ENCODE assay signal across 9 mouse cellular contexts in genomic region chr5:33723019-33723640, GRCm38 (mm10). TPM values are rescaled to one million over a fixed set of nuclear protein-coding genes. Genes with fewer than 3 reads are reported as not detected.
DNase-seq lines count a peak whose midpoint lies in the region; ATAC-seq and TF ChIP-seq lines count a peak whose summit lies in the region.
"Had no signal": no experiment of that assay in that cellular context is flagged by ENCODE, and none has a peak within 500 bp of the region (broad histone marks: within the 10 kb centered on the region; RNA-seq: fewer than 3 reads in every experiment).

No protein-coding gene starts in this region.

- peak overlapping the region; percentile 17; the same call in 1 of the 2 replicates for H3K4me3 ChIP-seq in thymus, adult 2 months (ENCODE audit: control insufficient read depth, insufficient read depth, low read length)
- H3K4me3 ChIP-seq in forebrain, embryonic 13.5 days: peak overlapping the region; percentile 62
- peak overlapping the region; percentile 78 for H3K4me3 ChIP-seq in kidney, postnatal 0 days (replicated peaks; ENCODE audit: low read depth, low read length)
- H3K4me3 ChIP-seq in midbrain, embryonic 12.5 days: peak overlapping the region; percentile 66

- H3K27ac ChIP-seq in thymus, adult 2 months (ENCODE audit: control insufficient read depth, insufficient read depth, low read length): no peak overlapping the region
- peak overlapping the region; percentile 91 for H3K27ac ChIP-seq in forebrain, embryonic 13.5 days
- H3K27ac ChIP-seq in kidney, postnatal 0 days: peak overlapping the region; percentile 80
- H3K27ac ChIP-seq in midbrain, embryonic 12.5 days (replicated peaks): peak overlapping the region; percentile 86

- H3K27me3 ChIP-seq in thymus, adult 2 months (ENCODE audit: control insufficient read depth, insufficient read depth, low read length): peaks cover 26% of the 10 kb centered on the region; the same call in 1 of the 2 replicates
- peaks cover 44% of the 10 kb centered on the region for H3K27me3 ChIP-seq in forebrain, embryonic 13.5 days
- H3K27me3 ChIP-seq in kidney, postnatal 0 days (ENCODE audit: insufficient read depth, low read length): no peaks in the 10 kb centered on the region
- peaks cover 78% of the 10 kb centered on the region for H3K27me3 ChIP-seq in midbrain, embryonic 12.5 days

- DNase-seq in thymus, adult 2 months: no peak
- no peak for DNase-seq in thymus, postnatal 14 days
- no peak for DNase-seq in kidney, postnatal 0 days (ENCODE audit: low spot score)
- no peak for DNase-seq in gastrocnemius, postnatal 36 days
- DNase-seq in left cerebral cortex, adult 9 months (ENCODE audit: low spot score in 2 of 2): no peak
- no peak for DNase-seq in left cerebral cortex, postnatal 4 days

- H3K4me1 ChIP-seq in thymus, adult 2 months (replicated peaks; ENCODE audit: control insufficient read depth, insufficient read depth, low read length): peaks cover 18% of the 10 kb centered on the region
- peaks cover 67% of the 10 kb centered on the region for H3K4me1 ChIP-seq in forebrain, embryonic 13.5 days
- peaks cover 28% of the 10 kb centered on the region for H3K4me1 ChIP-seq in kidney, postnatal 0 days (replicated peaks; ENCODE audit: insufficient read depth, low read length)
- H3K4me1 ChIP-seq in midbrain, embryonic 12.5 days: peaks cover 67% of the 10 kb centered on the region

- intact Hi-C loops in gastrocnemius, postnatal 36 days (cut with DNase I): no loop called here
- intact Hi-C loops in left cerebral cortex, postnatal 4 days (cut with DNase I): no loop called here

- TF ChIP-seq POLR2A in thymus, adult 2 months (IDR thresholded peaks at IDR 0.05; ENCODE audit: control insufficient read depth, extremely low read depth, insufficient read depth, low read length, poor library complexity): no peak

- peak overlapping the region; percentile 84 for H3K4me2 ChIP-seq in forebrain, embryonic 13.5 days
- H3K4me2 ChIP-seq in kidney, postnatal 0 days (ENCODE audit: low read length): peak overlapping the region; percentile 99
- H3K4me2 ChIP-seq in midbrain, embryonic 12.5 days (replicated peaks): peak overlapping the region; percentile 75

- peak overlapping the region; percentile 89 for H3K9ac ChIP-seq in forebrain, embryonic 13.5 days
- H3K9ac ChIP-seq in kidney, postnatal 0 days (ENCODE audit: low read depth, low read length): peak overlapping the region; percentile 76
- peak overlapping the region; percentile 78 for H3K9ac ChIP-seq in midbrain, embryonic 12.5 days (replicated peaks)

- no peaks in the 10 kb centered on the region for H3K9me3 ChIP-seq in forebrain, embryonic 13.5 days (replicated peaks)
- no peaks in the 10 kb centered on the region for H3K9me3 ChIP-seq in kidney, postnatal 0 days (replicated peaks; ENCODE audit: low read length)
- H3K9me3 ChIP-seq in midbrain, embryonic 12.5 days: no peaks in the 10 kb centered on the region

- 2% methylated on average over 61 of the region's 61 CpGs for WGBS in thymus, adult 2 months
- under 1% methylated on average over 60 of the region's 61 CpGs for WGBS in forebrain, embryonic 13.5 days
- WGBS in kidney, postnatal 0 days: under 1% methylated on average over 60 of the region's 61 CpGs
- WGBS in midbrain, embryonic 12.5 days: 0% methylated on average over 61 of the region's 61 CpGs

- ATAC-seq in forebrain, embryonic 13.5 days: peak; percentile 17
- no peak for ATAC-seq in kidney, postnatal 0 days (replicated peaks; ENCODE audit: low FRiP score, low read depth)
- peak; percentile 73 for ATAC-seq in midbrain, embryonic 12.5 days (ENCODE audit: low FRiP score, low read depth)

- H3K36me3 ChIP-seq in thymus, adult 2 months (ENCODE audit: control insufficient read depth, insufficient read depth, low read length): no peaks in the 10 kb centered on the region
- H3K36me3 ChIP-seq in forebrain, embryonic 13.5 days (ENCODE audit: poor library complexity, severe bottlenecking): peaks cover 20% of the 10 kb centered on the region
- no peaks in the 10 kb centered on the region for H3K36me3 ChIP-seq in kidney, postnatal 0 days (ENCODE audit: insufficient read depth, low read length)
- H3K36me3 ChIP-seq in midbrain, embryonic 12.5 days: peaks cover 10% of the 10 kb centered on the region; the same call in 1 of the 2 replicates

- TF ChIP-seq CTCF in thymus, adult 2 months (IDR thresholded peaks at IDR 0.05; ENCODE audit: borderline replicate concordance, control insufficient read depth, extremely low read depth, insufficient read depth, low read length, poor library complexity): no peak
- peak; percentile 24; the same call in 1 of the 2 replicates for TF ChIP-seq CTCF in kidney, postnatal 0 days (IDR thresholded peaks at IDR 0.05; ENCODE audit: low read depth)

RNA-seq across cellular contexts. Expression of gene Fgfr3, which starts 1.7 kb away (rescaled TPM):
- 4.8 and 6.3 TPM in 2 replicates for polyA plus RNA-seq in thymus, adult 2 months (2012; rRNA removed)
- polyA plus RNA-seq in forebrain, embryonic 13.5 days (2015; fragmentation: Nextera tagmentation; extraction: Ambion mirVana): 59.5 and 81.3 TPM in 2 replicates
- 14.4 and 15.0 TPM in 2 replicates for polyA plus RNA-seq in kidney, postnatal 0 days (2015; fragmentation: Nextera tagmentation; extraction: Ambion mirVana)
- 66.2 and 88.3 TPM in 2 replicates for polyA plus RNA-seq in midbrain, embryonic 12.5 days (2016; fragmentation: Nextera tagmentation; extraction: Ambion mirVana)
- total RNA-seq in gastrocnemius, postnatal 36 days (2021): 1 to 10 TPM; 3.1 to 5.0 TPM
- 10 to 100 TPM; 59.3 to 59.7 TPM for total RNA-seq in left cerebral cortex, postnatal 4 days (2021)
- total RNA-seq: neutrophil, adult 5-6 weeks had no signal

RNA-seq across cellular contexts. Expression of gene Letm1, which starts 59.5 kb away (rescaled TPM):
- 69.5 and 82.9 TPM in 2 replicates for polyA plus RNA-seq in thymus, adult 2 months (2012; rRNA removed)
- 47.5 and 50.4 TPM in 2 replicates for polyA plus RNA-seq in forebrain, embryonic 13.5 days (2015; fragmentation: Nextera tagmentation; extraction: Ambion mirVana)
- polyA plus RNA-seq in kidney, postnatal 0 days (2015; fragmentation: Nextera tagmentation; extraction: Ambion mirVana): 53.4 and 58.3 TPM in 2 replicates
- 49.0 and 54.2 TPM in 2 replicates for polyA plus RNA-seq in midbrain, embryonic 12.5 days (2016; fragmentation: Nextera tagmentation; extraction: Ambion mirVana)
- total RNA-seq in gastrocnemius, postnatal 36 days (2021): 10 to 100 TPM; 76.2 to 79.8 TPM
- total RNA-seq in left cerebral cortex, postnatal 4 days (2021): 100 to 1,000 TPM; 101 to 110 TPM

Comparison
In these comparisons a context has a peak if more than half of its experiments do, and no peak if none do; other contexts are left out.
1. H3K4me3 ChIP-seq: peak in every context shown above with its lines; median percentile 78 in kidney, postnatal 0 days; 66 in midbrain, embryonic 12.5 days; 62 in forebrain, embryonic 13.5 days; 17 in thymus, adult 2 months.